Mouse (Mus musculus) gastrocnemius, adult 2 months (tissue): Measurements from ENCODE around the gene Zfyve19. TPM values are rescaled to one million over a fixed set of nuclear protein-coding genes. Genes with fewer than 3 reads are reported as not detected.

Experiments
- DNase-seq: peaks from one replicate; pipeline ENCODE4 v3.0.0; 2022
- H3K27ac ChIP-seq: fragments of 200-600 bp; 2 replicates; pipeline ENCODE4 v1.8.1; 2022; ENCODE audit warnings: mild to moderate bottlenecking
- H3K4me3 ChIP-seq: fragments of 200-600 bp; 2 replicates; pipeline ENCODE4 v1.8.1; 2022; ENCODE audit warnings: mild to moderate bottlenecking, moderate library complexity
- CTCF ChIP-seq: fragments of 200-600 bp; IDR thresholded peaks from 2 replicates; pipeline ENCODE4 v1.8.1; 2022; ENCODE audit warnings: antibody characterized with exemption, mild to moderate bottlenecking, moderate library complexity
- intact Hi-C: fragments of 180-260 bp; cut with DNase I; formaldehyde crosslinking; loops from one replicate; pipeline ENCODE4 v1.15.1; 2025
- total RNA-seq, 2 experiments: library from RNA; stranded (reverse); gene quantifications; 2 replicates each; pipeline ENCODE4 v1.2.3; 2021

The Zfyve19 gene
- total RNA-seq, 2 experiments from 2014 or later, result 13.3 to 13.9 TPM

GRCm38 (mm10) chr2:119245246-119245645 is 36.8 kb downstream of the Zfyve19 start:
- no peak for TF ChIP-seq CTCF
- Histone ChIP-seq H3K27ac (no peak overlapping the region), H3K4me3 (no peak overlapping the region)
- no peak for DNase-seq
- intact Hi-C loops, result no loop called here

- DNase-seq, result no peak
- intact Hi-C loops, result no loop called here
Observed at GRCm38 (mm10) chr2:119247904-119248303, 39.5 kb downstream of the Zfyve19 start.

GRCm38 (mm10) chr2:119249592-119250061 is 41.2 kb downstream of the Zfyve19 start:
- H3K4me3 ChIP-seq, result no peak overlapping the region
- no peak overlapping the region for H3K27ac ChIP-seq
- TF ChIP-seq CTCF, result no peak
- no peak for DNase-seq
- intact Hi-C loops, result loop anchor here (5.0 kb wide), 1 partner anchor 183 kb away; no protein-coding TSS in a partner anchor

More at GRCm38 (mm10) chr2:119247904-119248303, 39.5 kb downstream of the Zfyve19 start:
- Histone ChIP-seq H3K27ac (no peak overlapping the region), H3K4me3 (no peak overlapping the region)
- TF ChIP-seq CTCF, result no peak

- no peak overlapping the region for H3K4me3 ChIP-seq
- DNase-seq, result no peak
- TF ChIP-seq CTCF, result no peak
- H3K27ac ChIP-seq, result no peak overlapping the region
- intact Hi-C loops, result loop anchor here (5.0 kb wide), 1 partner anchor 182 kb away; no protein-coding TSS in a partner anchor
Observed at GRCm38 (mm10) chr2:119250377-119250776, 42.0 kb downstream of the Zfyve19 start.

GRCm38 (mm10) chr2:119250826-119251478 is 42.5 kb downstream of the Zfyve19 start:
- H3K4me3 ChIP-seq, result peak overlapping the region; percentile 53
- peak; percentile 89 for DNase-seq
- intact Hi-C loops, result loop anchor here (1.0 to 5.0 kb wide), 2 partner anchors 37 to 181 kb away; partner anchors contain the start of gene Vps18
- H3K27ac ChIP-seq, result peak overlapping the region; percentile 25; the same call in 1 of the 2 replicates
- peak; percentile 94 for TF ChIP-seq CTCF

- TF ChIP-seq CTCF, result no peak
- intact Hi-C loops, result loop anchor here (5.0 kb wide), 1 partner anchor 177 kb away; no protein-coding TSS in a partner anchor
- Histone ChIP-seq H3K27ac (no peak overlapping the region), H3K4me3 (no peak overlapping the region)
- no peak for DNase-seq
Observed at GRCm38 (mm10) chr2:119254976-119255375, 46.6 kb downstream of the Zfyve19 start.

- no peak overlapping the region for H3K4me3 ChIP-seq
- intact Hi-C loops, result no loop called here
- TF ChIP-seq CTCF, result no peak
Observed at GRCm38 (mm10) chr2:119260518-119260917, 52.1 kb downstream of the Zfyve19 start.

GRCm38 (mm10) chr2:119261326-119261725 is 52.9 kb downstream of the Zfyve19 start:
- intact Hi-C loops, result no loop called here
- no peak for TF ChIP-seq CTCF
- no peak for DNase-seq
- Histone ChIP-seq H3K27ac (no peak overlapping the region), H3K4me3 (no peak overlapping the region)

More at GRCm38 (mm10) chr2:119260518-119260917, 52.1 kb downstream of the Zfyve19 start:
- no peak for DNase-seq
- H3K27ac ChIP-seq, result no peak overlapping the region

- intact Hi-C loops, result no loop called here
- no peak for TF ChIP-seq CTCF
- peak overlapping the region; percentile 68 for H3K27ac ChIP-seq
- H3K4me3 ChIP-seq, result peak overlapping the region; percentile 59
- peak; percentile 91 for DNase-seq
Observed at GRCm38 (mm10) chr2:119262978-119263377, 54.6 kb downstream of the Zfyve19 start.

- intact Hi-C loops, result no loop called here
- TF ChIP-seq CTCF, result no peak
- Histone ChIP-seq H3K4me3 (no peak overlapping the region), H3K27ac (no peak overlapping the region)
- DNase-seq, result no peak
Observed at GRCm38 (mm10) chr2:119263813-119264212, 55.4 kb downstream of the Zfyve19 start.

Other genes with a start within 250 kb of the Zfyve19 start
- 1 to 10 TPM; 3.2 to 4.8 TPM for gene Ccdc32, start 179.2 kb upstream of the Zfyve19 start, total RNA-seq
- 1 to 10 TPM; 2.8 to 3.4 TPM for gene Rpusd2, start 173.8 kb upstream of the Zfyve19 start, total RNA-seq
- under 1 TPM; 0.03 to 0.06 TPM for gene Knl1, start 161.5 kb upstream of the Zfyve19 start, total RNA-seq
- gene Rad51, start 95.8 kb upstream of the Zfyve19 start, total RNA-seq, result 1 to 10 TPM in 1 of 2 experiments, under 1 TPM in 1; 0.70 to 1.3 TPM
- gene Rmdn3, start 51.6 kb upstream of the Zfyve19 start, total RNA-seq, result 1 to 10 TPM; 5.6 to 5.8 TPM
- not detected for gene Gchfr, start 40.8 kb upstream of the Zfyve19 start, total RNA-seq
- gene Gm14137, start 34.1 kb upstream of the Zfyve19 start, total RNA-seq, result not detected
- 1 to 10 TPM; 6.6 to 8.6 TPM for gene Dnajc17, start 178 bp downstream of the Zfyve19 start, total RNA-seq
- not detected for gene Ppp1r14d, start 21.3 kb downstream of the Zfyve19 start, total RNA-seq
- gene Spint1, start 28.7 kb downstream of the Zfyve19 start, total RNA-seq, result not detected
- not detected for gene Rhov, start 62.7 kb downstream of the Zfyve19 start, total RNA-seq
- 10 to 100 TPM; 10.9 to 11.7 TPM for gene Vps18, start 80.1 kb downstream of the Zfyve19 start, total RNA-seq
- 1 to 10 TPM; 3.8 to 4.8 TPM for gene Dll4, start 117.2 kb downstream of the Zfyve19 start, total RNA-seq
- gene Chac1, start 142.6 kb downstream of the Zfyve19 start, total RNA-seq, result 10 to 100 TPM; 30.1 to 90.4 TPM